Mouse (Mus musculus) heart, postnatal 4 days (tissue): ENCODE results near the gene Vmn1r121. TPM values are rescaled to one million over a fixed set of nuclear protein-coding genes. Genes with fewer than 3 reads are reported as not detected.
"Not testable (repeated sequence)": the region's sequence is repeated elsewhere in the genome, so short reads cannot be mapped to it uniquely, and the experiment has no call there.

Source experiments
- DNase-seq: peaks from one replicate; pipeline ENCODE4 v3.0.0; 2021
- total RNA-seq, 2 experiments: library from RNA; stranded (reverse); gene quantifications; 2 replicates each; pipeline ENCODE4 v1.2.3; 2021

Vmn1r121 gene
- not detected for total RNA-seq

DNA sequence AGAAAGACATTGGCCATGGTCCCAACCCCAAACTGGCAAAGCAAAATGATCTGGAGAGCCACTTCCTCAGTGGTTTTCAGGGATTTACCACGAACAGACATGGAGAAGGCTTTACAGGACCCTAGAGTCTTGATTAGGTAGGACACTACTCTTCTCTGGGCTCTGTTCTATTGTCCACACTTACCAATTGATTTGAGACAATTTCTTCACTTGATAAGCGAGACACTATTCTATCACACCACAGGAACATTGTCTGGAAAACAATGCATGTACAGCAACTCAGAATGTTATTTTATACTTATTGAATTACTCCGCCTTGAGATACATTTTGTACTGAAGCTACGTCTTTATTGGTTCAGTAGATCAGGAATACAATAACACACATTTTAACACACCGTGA, at the start of gene Vmn1r121:
Gene Vmn1r121 (minus strand): TSS at position 101 of the 400 bp plus-strand sequence.
- not testable (repeated sequence) for DNase-seq

DNA sequence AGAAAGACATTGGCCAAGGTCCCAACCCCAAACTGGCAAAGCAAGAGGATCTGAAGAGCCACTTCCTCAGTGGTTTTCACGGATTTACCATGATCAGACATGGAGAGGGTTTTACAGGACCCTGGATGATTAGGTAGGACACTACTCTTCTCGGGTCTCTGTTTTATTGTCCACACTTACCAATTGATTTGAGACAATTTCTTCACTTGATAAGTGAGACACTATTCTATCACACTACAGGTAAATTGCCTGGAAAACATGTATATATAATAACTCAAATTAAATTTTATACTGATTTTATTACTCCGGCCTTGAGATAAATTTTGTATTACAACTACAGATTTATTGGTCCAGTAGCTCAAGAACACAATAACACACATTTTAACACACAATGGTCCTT, 35.7 kb upstream of the Vmn1r121 start, which contains the start of gene Vmn1r122:
Gene Vmn1r122 (minus strand): TSS at position 101 of the 400 bp plus-strand sequence.
- DNase-seq, result not testable (repeated sequence)

DNA sequence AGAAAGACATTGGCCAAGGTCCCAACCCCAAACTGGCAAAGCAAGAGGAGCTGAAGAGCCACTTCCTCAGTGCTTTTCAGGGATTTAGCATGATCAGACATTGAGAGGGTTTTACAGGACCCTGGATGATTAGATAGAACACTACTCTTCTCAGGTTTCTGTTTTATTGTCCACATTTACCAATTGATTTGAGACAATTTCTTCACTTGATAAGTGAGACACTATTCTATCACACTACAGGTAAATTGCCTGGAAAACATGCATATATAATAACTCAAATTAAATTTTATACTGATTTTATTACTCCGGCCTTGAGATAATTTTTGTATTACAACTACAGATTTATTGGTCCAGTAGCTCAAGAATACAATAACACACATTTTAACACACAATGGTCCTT, 44.6 kb downstream of the Vmn1r121 start, which contains the start of gene Vmn1r120:
Gene Vmn1r120 (minus strand): TSS at position 101 of the 400 bp plus-strand sequence.
- DNase-seq, result not testable (repeated sequence)

Other genes with a start within 250 kb of the Vmn1r121 start
- gene Vmn1r116, start 226.3 kb downstream of the Vmn1r121 start, total RNA-seq, result not detected
- not detected for gene Vmn1r117, start 214.4 kb downstream of the Vmn1r121 start, total RNA-seq
- not detected for gene Vmn1r118, start 186.2 kb downstream of the Vmn1r121 start, total RNA-seq
- not detected for gene Vmn1r119, start 86.1 kb downstream of the Vmn1r121 start, total RNA-seq
- not detected for gene Vmn1r120, start 44.7 kb downstream of the Vmn1r121 start, total RNA-seq
- gene Vmn1r122, start 35.6 kb upstream of the Vmn1r121 start, total RNA-seq, result not detected
- not detected for gene Vmn1r123, start 63.7 kb upstream of the Vmn1r121 start, total RNA-seq
- not detected for gene Gm5157, start 91.9 kb upstream of the Vmn1r121 start, total RNA-seq
- gene Vmn1r124, start 162.1 kb upstream of the Vmn1r121 start, total RNA-seq, result not detected
- gene Vmn1r125, start 173.7 kb upstream of the Vmn1r121 start, total RNA-seq, result not detected
- gene Vmn1r126, start 203.0 kb upstream of the Vmn1r121 start, total RNA-seq, result not detected
- not detected for gene Vmn1r127, start 221.3 kb upstream of the Vmn1r121 start, total RNA-seq